Mouse (Mus musculus) kidney, adult 2 months (tissue): ENCODE results near the gene Tppp2.

Experiments
- CTCF ChIP-seq: fragments of 200-500 bp; conservative IDR thresholded peaks from 2 replicates; pipeline ENCODE4 v1.5.1; 2011; ENCODE audit warnings: low read depth, mild to moderate bottlenecking, control low read depth, low read length, moderate library complexity, mixed read lengths; ENCODE audit not compliant: insufficient read depth, insufficient read length
- POLR2A ChIP-seq: fragments of 200-500 bp; IDR thresholded peaks from one replicate; pipeline ENCODE4 v1.6.1; 2011; ENCODE audit warnings: low read depth, low read length, control low read depth

DNA sequence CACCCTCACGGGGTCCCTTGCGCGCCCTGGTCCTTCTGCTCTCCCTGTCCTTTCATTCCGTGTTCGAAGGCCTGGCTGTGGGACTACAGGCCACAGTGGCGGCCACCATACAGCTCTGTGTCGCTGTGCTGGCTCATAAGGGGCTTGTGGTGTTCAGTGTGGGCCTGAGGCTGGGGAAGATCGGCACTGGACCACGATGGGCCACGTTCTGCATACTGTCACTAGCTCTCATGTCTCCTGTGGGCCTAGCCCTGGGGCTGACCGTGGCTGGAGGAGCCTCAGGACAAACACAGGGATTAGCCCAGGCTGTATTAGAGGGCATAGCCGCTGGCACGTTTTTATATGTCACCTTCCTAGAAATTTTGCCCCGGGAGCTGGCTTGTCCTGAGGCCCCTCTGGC is 23.2 kb upstream of the Tppp2 start:
- TF ChIP-seq POLR2A (no peak), CTCF (no peak)
